Mouse (Mus musculus) erythroblast, adult 5-6 weeks (primary cell): Measurements from ENCODE around the gene Mpdz. TPM values are rescaled to one million over a fixed set of nuclear protein-coding genes. Genes with fewer than 3 reads are reported as not detected.

ENCODE experiments used
- ATAC-seq: replicated peaks from 2 replicates; pipeline ENCODE4 v1.8.0; 2016; ENCODE audit warnings: moderate number of reproducible peaks, mild to moderate bottlenecking, moderate TSS enrichment, inconsistent platforms; ENCODE audit not compliant: poor library complexity, low FRiP score, severe bottlenecking
- total RNA-seq, 2 experiments: library from RNA; stranded (forward) in 1 of 2; stranded (reverse) in 1 of 2; fragments of 150-400 nt in 1 of 2; fragments of 200-764, 138-1000 nt in 1 of 2; gene quantifications; 2 replicates each; pipeline versions ENCODE4 v1.2.3 to v1.2.4; 2015 to 2017; ENCODE audit warnings: low replicate concordance in 2 of 2

Mpdz gene
- total RNA-seq, 2 experiments from 2014 or later: not detected

GRCm38 (mm10) chr4:81298384-81298783, 144.2 kb downstream of the Mpdz start:
- ATAC-seq: no peak

- ATAC-seq: no peak
Observed at GRCm38 (mm10) chr4:81293309-81293708, 149.3 kb downstream of the Mpdz start.

- ATAC-seq: no peak
Observed at GRCm38 (mm10) chr4:81285564-81285963, 157.1 kb downstream of the Mpdz start.

- no peak for ATAC-seq
Observed at GRCm38 (mm10) chr4:81283611-81284010, 159.0 kb downstream of the Mpdz start.

GRCm38 (mm10) chr4:81283081-81283480, 159.5 kb downstream of the Mpdz start:
- no peak for ATAC-seq

GRCm38 (mm10) chr4:81280098-81280497, 162.5 kb downstream of the Mpdz start:
- no peak for ATAC-seq

GRCm38 (mm10) chr4:81279451-81279850, 163.2 kb downstream of the Mpdz start:
- ATAC-seq: no peak

GRCm38 (mm10) chr4:81275957-81276715, 166.5 kb downstream of the Mpdz start:
- ATAC-seq: no peak

GRCm38 (mm10) chr4:81273067-81273466, 169.5 kb downstream of the Mpdz start:
- no peak for ATAC-seq

GRCm38 (mm10) chr4:81252859-81253780, 189.5 kb downstream of the Mpdz start:
- no peak for ATAC-seq

- ATAC-seq: no peak
Observed at GRCm38 (mm10) chr4:81252334-81252733, 190.3 kb downstream of the Mpdz start.

- ATAC-seq: no peak
Observed at GRCm38 (mm10) chr4:81251934-81252333, 190.7 kb downstream of the Mpdz start.

- ATAC-seq: no peak
Observed at GRCm38 (mm10) chr4:81249245-81249644, 193.4 kb downstream of the Mpdz start.

- ATAC-seq: no peak
Observed at GRCm38 (mm10) chr4:81236227-81236626, 206.4 kb downstream of the Mpdz start.
